Mouse (Mus musculus): ENCODE data around the gene Rasa3. TPM values are rescaled to one million over a fixed set of nuclear protein-coding genes. Genes with fewer than 3 reads are reported as not detected.

The Rasa3 gene
- polyA plus RNA-seq, 1 experiment: 20.5 TPM

DNA sequence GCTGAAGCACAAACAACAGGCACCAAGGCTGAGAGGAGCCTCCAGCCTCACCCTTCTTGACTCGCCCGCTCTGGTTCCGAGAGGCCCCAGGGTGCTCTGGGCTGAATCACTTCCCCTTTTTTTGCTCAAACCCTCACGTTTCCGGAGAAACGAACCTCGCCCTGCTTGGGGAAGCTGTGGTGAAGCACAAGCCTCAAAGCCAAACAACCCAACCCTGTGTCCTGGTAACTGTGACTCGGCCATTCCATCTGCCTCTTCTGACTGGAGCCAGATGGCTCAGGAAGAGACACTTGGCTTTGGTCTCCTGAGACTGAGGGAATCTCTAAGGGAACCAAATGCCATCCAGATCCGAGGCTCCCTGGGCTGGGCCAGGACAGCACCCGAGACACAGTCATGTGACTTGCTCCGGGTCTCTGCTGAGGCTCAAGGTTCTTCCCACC lies 82.5 kb downstream of the Rasa3 start:
- peak; percentile 37 for DNase-seq (ENCODE audit: low read depth, low spot score)
- 15% methylated on average over 11 of the region's 11 CpGs for WGBS

GRCm38 (mm10) chr8:13593340-13593739 lies 84.1 kb downstream of the Rasa3 start:
- DNase-seq (ENCODE audit: low read depth, low spot score): peak; percentile 35
- WGBS: 39% methylated on average over 8 of the region's 8 CpGs

GRCm38 (mm10) chr8:13591246-13591645 lies 86.2 kb downstream of the Rasa3 start:
- WGBS: 91% methylated on average over 6 of the region's 6 CpGs
- DNase-seq (ENCODE audit: low read depth, low spot score): no peak

DNA sequence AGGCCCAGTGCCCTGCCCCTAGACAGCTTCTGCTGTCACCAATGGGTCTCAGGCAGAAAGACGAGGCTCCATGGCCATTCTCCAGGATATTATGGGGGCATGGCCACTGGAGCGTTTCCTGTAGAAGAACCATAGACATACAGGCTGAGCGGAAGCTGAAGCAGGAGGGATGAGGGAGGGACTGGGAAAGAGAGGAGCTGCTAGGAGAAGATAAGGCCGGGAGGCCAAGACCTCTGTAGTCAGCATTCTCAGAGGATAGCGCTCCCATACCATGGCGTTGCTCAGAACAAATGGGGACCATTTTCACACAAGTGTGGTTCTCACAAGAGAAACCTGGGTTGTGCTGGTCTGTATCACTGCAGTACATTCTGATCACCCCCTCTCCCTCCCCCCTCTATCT lies 88.3 kb downstream of the Rasa3 start:
- DNase-seq (ENCODE audit: low read depth, low spot score): no peak
- WGBS: 91% methylated on average over 6 of the region's 6 CpGs

GRCm38 (mm10) chr8:13584652-13585051 lies 92.8 kb downstream of the Rasa3 start:
- 67% methylated on average over 8 of the region's 8 CpGs for WGBS
- no peak for DNase-seq (ENCODE audit: low read depth, low spot score)

GRCm38 (mm10) chr8:13577869-13578268 lies 99.5 kb downstream of the Rasa3 start:
- WGBS: 68% methylated on average over 6 of the region's 6 CpGs
- no peak for DNase-seq (ENCODE audit: low read depth, low spot score)

GRCm38 (mm10) chr8:13571999-13572398 lies 105.4 kb downstream of the Rasa3 start:
- 93% methylated on average over 11 of the region's 11 CpGs for WGBS

DNA sequence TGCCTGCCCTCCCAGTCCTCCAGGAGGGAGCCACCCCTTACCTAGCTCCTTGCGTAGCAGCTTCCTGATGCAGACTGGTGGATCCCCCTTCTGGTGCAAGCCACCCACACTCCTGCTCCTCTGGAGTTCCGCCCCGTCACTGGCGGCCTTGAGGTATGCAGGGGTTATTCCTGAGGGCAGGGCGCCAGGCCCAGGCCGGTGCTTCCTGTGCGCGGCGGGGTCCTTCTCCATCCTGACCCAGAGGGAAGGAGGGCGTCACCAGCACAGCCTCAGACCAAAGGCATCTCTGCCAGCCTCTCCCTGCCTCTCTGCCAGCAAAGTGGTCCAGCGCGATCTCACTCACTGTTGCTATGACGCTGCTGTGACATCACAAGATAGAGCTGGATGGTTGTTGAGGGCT lies 115.3 kb downstream of the Rasa3 start, which contains the start of gene 1700029H14Rik:
TSS of gene 1700029H14Rik (minus strand) at position 344 of the 400 bp plus-strand sequence.
- 35% methylated on average over 13 of the region's 13 CpGs for WGBS
- no peak for DNase-seq (ENCODE audit: low read depth, low spot score)

More at GRCm38 (mm10) chr8:13571999-13572398, 105.4 kb downstream of the Rasa3 start:
- DNase-seq (ENCODE audit: low read depth, low spot score): no peak

DNA sequence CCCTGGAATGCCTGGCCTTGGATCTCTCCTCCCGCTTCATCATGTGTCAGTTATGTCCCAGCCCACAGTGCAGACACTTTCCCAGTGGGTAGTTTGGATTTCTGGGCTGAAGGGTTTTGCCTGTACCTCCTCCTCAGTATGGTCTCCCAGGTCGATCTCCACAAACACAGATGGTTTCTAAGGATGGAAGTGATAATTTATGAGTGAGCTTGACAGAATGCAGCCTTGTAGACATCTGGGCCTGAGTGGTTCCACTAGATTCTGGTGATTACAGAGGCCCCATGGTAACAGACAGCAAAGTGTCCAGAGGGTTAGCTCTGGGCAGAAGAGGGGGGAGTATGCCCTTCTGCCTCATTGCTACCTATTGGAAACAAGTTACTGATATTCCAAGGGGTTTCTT lies 119.9 kb downstream of the Rasa3 start:
- no peak for DNase-seq (ENCODE audit: low read depth, low spot score)
- WGBS: 57% methylated on average over 2 of the region's 2 CpGs

GRCm38 (mm10) chr8:13551574-13551830 lies 125.9 kb downstream of the Rasa3 start:
- WGBS: 88% methylated on average over 6 of the region's 6 CpGs
- DNase-seq (ENCODE audit: low read depth, low spot score): no peak

DNA sequence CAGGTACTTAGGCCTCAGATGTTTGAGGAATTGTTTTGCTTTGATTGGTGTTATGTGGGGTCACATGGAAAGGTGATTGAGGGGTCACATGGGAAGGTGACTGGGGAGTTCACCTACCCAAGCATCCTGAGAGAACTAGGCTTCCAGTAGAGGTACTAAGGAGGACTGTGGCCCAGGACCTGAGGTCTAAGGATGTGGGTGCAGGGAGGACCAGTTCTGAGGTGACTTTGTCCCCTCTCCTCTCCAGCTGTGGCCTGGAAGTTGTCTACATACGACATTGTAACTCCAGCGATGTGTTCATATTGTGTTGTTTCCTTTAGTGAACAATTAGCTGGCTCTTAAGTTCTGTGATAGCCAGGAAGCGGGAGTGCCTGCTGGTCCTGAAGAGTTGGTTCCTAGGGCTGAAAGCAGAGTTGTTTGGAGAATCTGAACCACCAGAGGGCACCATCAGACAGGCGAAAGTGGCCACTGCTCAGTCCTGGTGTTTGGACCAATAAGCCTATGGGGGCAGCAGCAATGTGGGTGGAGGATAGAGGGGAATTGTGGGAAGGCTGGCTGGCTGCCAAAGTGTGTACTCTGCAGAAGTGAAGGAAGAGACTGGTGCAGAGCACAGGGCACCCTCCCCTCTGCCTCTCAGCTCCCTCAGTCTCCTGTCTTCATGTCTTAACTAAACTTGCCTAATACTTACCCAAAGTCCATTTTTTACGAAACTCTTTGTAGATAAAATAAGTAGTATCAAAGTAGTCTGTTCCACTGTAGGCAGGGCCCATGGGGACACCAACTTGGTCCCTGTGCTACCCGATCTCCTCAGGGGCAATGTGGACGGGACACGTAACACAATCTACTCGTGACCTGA lies 126.5 kb downstream of the Rasa3 start:
- peak; percentile 64 for DNase-seq (ENCODE audit: low read depth, low spot score)
- WGBS: 56% methylated on average over 9 of the region's 9 CpGs

- no peak for DNase-seq (ENCODE audit: low read depth, low spot score)
These were observed 128.6 kb downstream of the Rasa3 start for GRCm38 (mm10) chr8:13548831-13549230.

DNA sequence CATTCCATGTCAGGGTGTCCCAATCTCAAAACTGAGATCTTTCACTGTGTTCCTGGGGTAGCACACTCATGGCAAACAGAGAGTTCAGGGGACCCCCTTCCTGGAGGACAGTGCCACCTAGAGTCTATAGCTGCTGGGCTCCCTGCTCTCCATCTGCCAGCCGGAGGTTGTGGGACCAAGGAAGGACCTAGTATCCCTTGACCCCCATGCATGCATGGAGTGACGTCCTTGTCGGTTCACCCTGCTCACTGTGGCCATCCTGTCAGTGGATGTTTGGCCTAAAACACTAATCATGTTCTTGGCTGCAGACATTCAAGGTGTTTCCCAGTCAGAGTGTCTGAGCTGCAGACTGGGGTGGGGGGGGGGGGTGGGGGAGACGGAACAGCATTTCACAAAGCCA lies 129.2 kb downstream of the Rasa3 start:
- DNase-seq (ENCODE audit: low read depth, low spot score): no peak
- 31% methylated on average over 4 of the region's 4 CpGs for WGBS

More at GRCm38 (mm10) chr8:13548831-13549230, 128.6 kb downstream of the Rasa3 start:
- 20% methylated on average over 9 of the region's 9 CpGs for WGBS

DNA sequence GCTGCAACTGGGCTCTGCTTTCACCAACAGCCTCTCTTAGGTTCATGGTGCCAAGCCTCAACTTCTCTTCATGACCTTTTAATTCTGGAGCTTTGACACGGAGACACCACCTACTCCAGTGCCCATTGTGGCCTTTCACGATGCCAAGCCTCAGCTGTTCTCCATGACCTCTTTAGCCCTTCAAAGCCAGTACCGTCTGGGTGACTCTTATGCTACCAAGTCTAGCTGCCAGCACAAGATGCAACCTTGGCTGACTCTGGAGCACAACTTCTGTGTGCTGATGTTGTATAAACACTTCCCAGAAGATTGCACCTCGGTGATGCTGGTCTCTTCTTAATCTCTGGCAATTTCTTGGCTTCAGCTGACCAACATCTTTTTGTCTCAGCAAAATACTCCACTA lies 131.0 kb downstream of the Rasa3 start:
- WGBS: 90% methylated on average over 4 of the region's 4 CpGs
- DNase-seq (ENCODE audit: low read depth, low spot score): no peak

- DNase-seq (ENCODE audit: low read depth, low spot score): no peak
- WGBS: 56% methylated on average over 5 of the region's 5 CpGs
These were observed 135.9 kb downstream of the Rasa3 start for GRCm38 (mm10) chr8:13541526-13541925.

GRCm38 (mm10) chr8:13540122-13540521 lies 137.3 kb downstream of the Rasa3 start:
- no peak for DNase-seq (ENCODE audit: low read depth, low spot score)
- WGBS: 87% methylated on average over 5 of the region's 5 CpGs

GRCm38 (mm10) chr8:13538821-13539220 lies 138.6 kb downstream of the Rasa3 start:
- DNase-seq (ENCODE audit: low read depth, low spot score): no peak
- 38% methylated on average over 6 of the region's 6 CpGs for WGBS

DNA sequence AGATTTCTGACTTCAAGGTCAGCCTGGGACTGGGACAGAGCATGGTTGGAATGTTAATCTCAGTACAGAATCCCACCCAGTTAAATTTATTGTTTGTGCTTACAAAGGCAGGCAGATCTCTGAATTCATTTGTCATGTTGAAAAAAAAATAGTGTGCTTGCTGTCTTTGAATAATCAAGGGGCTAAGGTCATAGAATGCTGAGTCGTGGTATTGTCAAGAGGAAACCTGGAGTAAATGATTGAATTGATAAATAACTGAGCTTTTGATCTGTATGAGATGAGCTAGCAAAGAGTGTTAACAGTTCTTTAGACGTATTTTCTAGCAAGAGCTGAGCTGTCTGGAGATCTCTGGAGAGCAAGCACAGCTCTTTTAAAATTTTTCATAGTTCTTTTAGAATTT lies 140.3 kb downstream of the Rasa3 start:
- DNase-seq (ENCODE audit: low read depth, low spot score): no peak
- 75% methylated on average over 2 of the region's 2 CpGs for WGBS

GRCm38 (mm10) chr8:13533123-13533522 lies 144.3 kb downstream of the Rasa3 start:
- WGBS: 19% methylated on average over 8 of the region's 8 CpGs

DNA sequence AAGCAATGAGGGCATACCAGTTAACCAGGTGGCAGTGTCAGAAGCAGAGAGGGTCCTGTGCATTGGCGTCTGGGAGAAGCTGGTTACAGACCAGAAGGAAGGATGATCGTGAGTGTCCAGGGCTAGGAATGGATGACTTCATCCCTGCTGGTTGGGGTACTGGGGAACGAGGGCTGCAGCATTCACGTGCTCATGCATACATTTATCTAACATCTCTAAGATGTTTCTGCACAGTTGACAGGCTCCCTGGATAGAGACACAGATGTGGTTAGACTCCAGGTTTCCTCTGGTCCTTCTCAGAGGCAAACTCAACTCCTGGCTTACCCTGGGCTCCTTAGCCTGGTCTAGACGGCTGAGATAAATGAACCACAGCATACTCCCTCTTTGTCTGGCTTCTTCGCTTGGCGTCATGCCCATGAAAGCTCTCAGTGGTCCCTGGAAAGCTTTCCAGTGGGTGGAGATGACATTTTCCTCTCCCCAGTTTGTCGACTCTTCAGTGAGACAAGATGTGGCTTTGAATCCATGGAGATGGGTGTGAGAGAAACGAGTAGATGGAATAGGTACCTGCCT lies 145.7 kb downstream of the Rasa3 start:
- WGBS: 40% methylated on average over 9 of the region's 9 CpGs
- DNase-seq (ENCODE audit: low read depth, low spot score): no peak

More at GRCm38 (mm10) chr8:13533123-13533522, 144.3 kb downstream of the Rasa3 start:
- DNase-seq (ENCODE audit: low read depth, low spot score): peak; percentile 89

GRCm38 (mm10) chr8:13530941-13531340 lies 146.5 kb downstream of the Rasa3 start:
- DNase-seq (ENCODE audit: low read depth, low spot score): peak; percentile 83
- WGBS: 1% methylated on average over 5 of the region's 5 CpGs
